In genomic region chr7:125707186-125707585, GRCm38 (mm10) we compare ENCODE assay signal across 8 mouse cellular contexts. TPM values are rescaled to one million over a fixed set of nuclear protein-coding genes. Genes with fewer than 3 reads are reported as not detected.
DNase-seq lines count a peak whose midpoint lies in the region; ATAC-seq and TF ChIP-seq lines count a peak whose summit lies in the region.

No protein-coding gene starts in this region.

- H3K36me3 ChIP-seq in heart, embryonic 10.5 days: peaks cover 21% of the 10 kb centered on the region
- H3K36me3 ChIP-seq in forebrain, embryonic 16.5 days (ENCODE audit: control insufficient read depth, insufficient read depth): peaks cover 11% of the 10 kb centered on the region
- H3K36me3 ChIP-seq in hindbrain, postnatal 0 days (ENCODE audit: insufficient read depth, low read length): peaks cover 18% of the 10 kb centered on the region; the same call in 1 of the 2 replicates
- H3K36me3 ChIP-seq in limb, embryonic 14.5 days (ENCODE audit: control insufficient read depth, insufficient read depth, low read length): peaks cover 33% of the 10 kb centered on the region
- H3K36me3 ChIP-seq in midbrain, embryonic 11.5 days (ENCODE audit: control insufficient read depth, insufficient read depth, low read length): peaks cover 7% of the 10 kb centered on the region; the same call in 1 of the 2 replicates

- H3K4me3 ChIP-seq in heart, embryonic 10.5 days: peak overlapping the region; percentile 93
- peak overlapping the region; percentile 98 for H3K4me3 ChIP-seq in forebrain, embryonic 16.5 days (replicated peaks; ENCODE audit: low read length)
- peak overlapping the region; percentile 72 for H3K4me3 ChIP-seq in hindbrain, postnatal 0 days (ENCODE audit: low read length)
- H3K4me3 ChIP-seq in limb, embryonic 14.5 days (replicated peaks; ENCODE audit: low read length): peak overlapping the region; percentile 78
- peak overlapping the region; percentile 57 for H3K4me3 ChIP-seq in midbrain, embryonic 11.5 days (ENCODE audit: low read depth, low read length)

- no peak for TF ChIP-seq POLR2A in limb, embryonic 14.5 days (IDR thresholded peaks at IDR 0.05; ENCODE audit: borderline replicate concordance, extremely low read depth, insufficient read depth, insufficient read length)

- H3K9ac ChIP-seq in forebrain, embryonic 16.5 days (replicated peaks; ENCODE audit: low read depth, low read length): peak overlapping the region; percentile 89
- peak overlapping the region; percentile 75 for H3K9ac ChIP-seq in hindbrain, postnatal 0 days (replicated peaks; ENCODE audit: low read length)
- peak overlapping the region; percentile 89 for H3K9ac ChIP-seq in limb, embryonic 14.5 days (ENCODE audit: low read depth, low read length, severe bottlenecking)
- peak overlapping the region; percentile 93 for H3K9ac ChIP-seq in midbrain, embryonic 11.5 days (ENCODE audit: low read length)

- H3K4me2 ChIP-seq in forebrain, embryonic 16.5 days (ENCODE audit: low read length): peak overlapping the region; percentile 91
- peak overlapping the region; percentile 72 for H3K4me2 ChIP-seq in hindbrain, postnatal 0 days (ENCODE audit: low read depth, low read length)
- peak overlapping the region; percentile 82 for H3K4me2 ChIP-seq in limb, embryonic 14.5 days (replicated peaks; ENCODE audit: low read depth, low read length, severe bottlenecking)
- peak overlapping the region; percentile 59 for H3K4me2 ChIP-seq in midbrain, embryonic 11.5 days

- WGBS in heart, embryonic 10.5 days: under 1% methylated on average over 24 of the region's 24 CpGs
- 0% methylated on average over 24 of the region's 24 CpGs for WGBS in forebrain, embryonic 16.5 days
- WGBS in hindbrain, postnatal 0 days: under 1% methylated on average over 24 of the region's 24 CpGs
- under 1% methylated on average over 24 of the region's 24 CpGs for WGBS in limb, embryonic 14.5 days
- WGBS in midbrain, embryonic 11.5 days: 0% methylated on average over 24 of the region's 24 CpGs

- H3K9me3 ChIP-seq in heart, embryonic 10.5 days: no peaks in the 10 kb centered on the region
- no peaks in the 10 kb centered on the region for H3K9me3 ChIP-seq in forebrain, embryonic 16.5 days (ENCODE audit: control insufficient read depth, low read length)
- H3K9me3 ChIP-seq in hindbrain, postnatal 0 days (ENCODE audit: low read length): no peaks in the 10 kb centered on the region
- H3K9me3 ChIP-seq in limb, embryonic 14.5 days (ENCODE audit: control insufficient read depth, low read length): no peaks in the 10 kb centered on the region
- H3K9me3 ChIP-seq in midbrain, embryonic 11.5 days (ENCODE audit: control insufficient read depth, low read length): no peaks in the 10 kb centered on the region

- peak; percentile 93 for DNase-seq in heart, embryonic 10.5 days (ENCODE audit: low spot score)
- no peak for DNase-seq in heart, adult 9 months (ENCODE audit: low spot score in 2 of 2)
- DNase-seq in adrenal gland, postnatal 25 days: peak; percentile 73
- peak; percentile 50 for DNase-seq in hindbrain, postnatal 0 days (ENCODE audit: low spot score)
- peak; percentile 33 for DNase-seq in limb, embryonic 14.5 days (ENCODE audit: low spot score)
- peak; percentile 97 for DNase-seq in midbrain, embryonic 11.5 days (ENCODE audit: low spot score, missing footprints)
- DNase-seq in thymus, adult 18-20 months: peak; percentile 67 to 75

- H3K27me3 ChIP-seq in heart, embryonic 10.5 days (ENCODE audit: insufficient read depth, poor library complexity, severe bottlenecking): no peaks in the 10 kb centered on the region
- no peaks in the 10 kb centered on the region for H3K27me3 ChIP-seq in forebrain, embryonic 16.5 days (replicated peaks; ENCODE audit: control insufficient read depth, insufficient read depth, low read length)
- H3K27me3 ChIP-seq in hindbrain, postnatal 0 days (ENCODE audit: insufficient read depth, low read length): no peaks in the 10 kb centered on the region
- H3K27me3 ChIP-seq in limb, embryonic 14.5 days (ENCODE audit: control insufficient read depth, insufficient read depth, low read length): no peaks in the 10 kb centered on the region
- H3K27me3 ChIP-seq in midbrain, embryonic 11.5 days (ENCODE audit: control insufficient read depth, insufficient read depth, low read length): no peaks in the 10 kb centered on the region

- H3K4me1 ChIP-seq in heart, embryonic 10.5 days: peaks cover 31% of the 10 kb centered on the region
- H3K4me1 ChIP-seq in forebrain, embryonic 16.5 days (replicated peaks; ENCODE audit: control insufficient read depth, insufficient read depth, low read length): peaks cover 39% of the 10 kb centered on the region
- peaks cover 17% of the 10 kb centered on the region for H3K4me1 ChIP-seq in hindbrain, postnatal 0 days (ENCODE audit: insufficient read depth, low read length)
- peaks cover 32% of the 10 kb centered on the region for H3K4me1 ChIP-seq in limb, embryonic 14.5 days (ENCODE audit: control insufficient read depth, insufficient read depth, low read length)
- H3K4me1 ChIP-seq in midbrain, embryonic 11.5 days (ENCODE audit: control insufficient read depth, insufficient read depth, low read length): peaks cover 27% of the 10 kb centered on the region

- ATAC-seq in forebrain, embryonic 16.5 days: peak; percentile 76
- ATAC-seq in hindbrain, postnatal 0 days: peak; percentile 73
- ATAC-seq in limb, embryonic 14.5 days (ENCODE audit: low FRiP score, low read depth): peak; percentile 74
- ATAC-seq in midbrain, embryonic 11.5 days (ENCODE audit: low FRiP score): peak; percentile 90

- peak overlapping the region; percentile 98 for H3K27ac ChIP-seq in heart, embryonic 10.5 days
- peak overlapping the region; percentile 88 for H3K27ac ChIP-seq in forebrain, embryonic 16.5 days (ENCODE audit: low read length)
- peak overlapping the region; percentile 76 for H3K27ac ChIP-seq in hindbrain, postnatal 0 days
- peak overlapping the region; percentile 94 for H3K27ac ChIP-seq in limb, embryonic 14.5 days (replicated peaks; ENCODE audit: low read depth, low read length)
- H3K27ac ChIP-seq in midbrain, embryonic 11.5 days (ENCODE audit: low read depth, low read length): peak overlapping the region; percentile 81

- peak; percentile 42 for TF ChIP-seq CTCF in hindbrain, postnatal 0 days (IDR thresholded peaks at IDR 0.05; ENCODE audit: low read depth)

RNA-seq across cellular contexts. Expression of gene Gtf3c1, which starts 0.4 kb away (rescaled TPM):
- polyA plus RNA-seq in heart, embryonic 10.5 days (2016; fragmentation: Nextera tagmentation; extraction: Ambion mirVana): 36.2 and 43.6 TPM in 2 replicates
- 80.2 and 89.2 TPM in 2 replicates for total RNA-seq in adrenal gland, postnatal 25 days (2021)
- 40.6 and 42.4 TPM in 2 replicates for polyA plus RNA-seq in forebrain, embryonic 16.5 days (2015; fragmentation: Nextera tagmentation; extraction: Ambion mirVana)
- total RNA-seq in hindbrain, postnatal 0 days (2014; rRNA removed): 70.2 and 78.2 TPM in 2 replicates
- polyA plus RNA-seq in hindbrain, postnatal 0 days (2015; fragmentation: Nextera tagmentation; extraction: Ambion mirVana): 16.7 and 17.7 TPM in 2 replicates
- polyA plus RNA-seq in limb, embryonic 14.5 days (2012; rRNA removed): 40.7 and 55.1 TPM in 2 replicates
- polyA plus RNA-seq in limb, embryonic 14.5 days (2014; fragmentation: Nextera tagmentation; extraction: Ambion mirVana): 27.9 and 33.0 TPM in 2 replicates
- polyA plus RNA-seq in midbrain, embryonic 11.5 days (2014; fragmentation: Nextera tagmentation; extraction: Ambion mirVana): 29.6 and 32.0 TPM in 2 replicates

RNA-seq across cellular contexts. Expression of gene D430042O09Rik, which starts 0.5 kb away (rescaled TPM):
- polyA plus RNA-seq in heart, embryonic 10.5 days (2016; fragmentation: Nextera tagmentation; extraction: Ambion mirVana): 9.2 and 11.1 TPM in 2 replicates
- 27.3 and 37.0 TPM in 2 replicates for total RNA-seq in adrenal gland, postnatal 25 days (2021)
- 9.5 and 10.2 TPM in 2 replicates for polyA plus RNA-seq in forebrain, embryonic 16.5 days (2015; fragmentation: Nextera tagmentation; extraction: Ambion mirVana)
- total RNA-seq in hindbrain, postnatal 0 days (2014; rRNA removed): 17.8 and 18.7 TPM in 2 replicates
- polyA plus RNA-seq in hindbrain, postnatal 0 days (2015; fragmentation: Nextera tagmentation; extraction: Ambion mirVana): 3.7 and 4.5 TPM in 2 replicates
- polyA plus RNA-seq in limb, embryonic 14.5 days (2012; rRNA removed): 18.9 and 21.3 TPM in 2 replicates
- polyA plus RNA-seq in limb, embryonic 14.5 days (2014; fragmentation: Nextera tagmentation; extraction: Ambion mirVana): 8.8 and 10.0 TPM in 2 replicates
- polyA plus RNA-seq in midbrain, embryonic 11.5 days (2014; fragmentation: Nextera tagmentation; extraction: Ambion mirVana): 7.5 and 7.9 TPM in 2 replicates

Comparison
In these comparisons a context has a peak if more than half of its experiments do, and no peak if none do; other contexts are left out.
1. DNase-seq: peak in heart, embryonic 10.5 days (single experiment), adrenal gland, postnatal 25 days (single experiment), hindbrain, postnatal 0 days (single experiment), limb, embryonic 14.5 days (single experiment), midbrain, embryonic 11.5 days (single experiment) and thymus, adult 18-20 months (2 of 2); none in heart, adult 9 months (0 of 2).
2. Peak in every context shown above with its lines, with median percentiles within 50 percentile points of each other: H3K27ac ChIP-seq, H3K4me3 ChIP-seq, ATAC-seq, H3K4me2 ChIP-seq and H3K9ac ChIP-seq.